Mouse (Mus musculus): ENCODE results near the gene Ccdc155.
"Not testable (repeated sequence)": the region's sequence is repeated elsewhere in the genome, so short reads cannot be mapped to it uniquely, and the experiment has no call there.

Ccdc155 gene

GRCm38 (mm10) chr7:45163735-45164490 lies 40.8 kb downstream of the Ccdc155 start, which contains the start of gene Slc17a7:
Gene Slc17a7 (plus strand): TSS chr7:45163949.
- no peak for DNase-seq (ENCODE audit: low spot score in 2 of 2)

GRCm38 (mm10) chr7:45162996-45163615 lies 41.6 kb downstream of the Ccdc155 start:
- no peak for DNase-seq (ENCODE audit: low spot score in 2 of 2)

- DNase-seq (ENCODE audit: low spot score in 2 of 2) = no peak
Observed at GRCm38 (mm10) chr7:45162551-45162950, 42.1 kb downstream of the Ccdc155 start.

DNA sequence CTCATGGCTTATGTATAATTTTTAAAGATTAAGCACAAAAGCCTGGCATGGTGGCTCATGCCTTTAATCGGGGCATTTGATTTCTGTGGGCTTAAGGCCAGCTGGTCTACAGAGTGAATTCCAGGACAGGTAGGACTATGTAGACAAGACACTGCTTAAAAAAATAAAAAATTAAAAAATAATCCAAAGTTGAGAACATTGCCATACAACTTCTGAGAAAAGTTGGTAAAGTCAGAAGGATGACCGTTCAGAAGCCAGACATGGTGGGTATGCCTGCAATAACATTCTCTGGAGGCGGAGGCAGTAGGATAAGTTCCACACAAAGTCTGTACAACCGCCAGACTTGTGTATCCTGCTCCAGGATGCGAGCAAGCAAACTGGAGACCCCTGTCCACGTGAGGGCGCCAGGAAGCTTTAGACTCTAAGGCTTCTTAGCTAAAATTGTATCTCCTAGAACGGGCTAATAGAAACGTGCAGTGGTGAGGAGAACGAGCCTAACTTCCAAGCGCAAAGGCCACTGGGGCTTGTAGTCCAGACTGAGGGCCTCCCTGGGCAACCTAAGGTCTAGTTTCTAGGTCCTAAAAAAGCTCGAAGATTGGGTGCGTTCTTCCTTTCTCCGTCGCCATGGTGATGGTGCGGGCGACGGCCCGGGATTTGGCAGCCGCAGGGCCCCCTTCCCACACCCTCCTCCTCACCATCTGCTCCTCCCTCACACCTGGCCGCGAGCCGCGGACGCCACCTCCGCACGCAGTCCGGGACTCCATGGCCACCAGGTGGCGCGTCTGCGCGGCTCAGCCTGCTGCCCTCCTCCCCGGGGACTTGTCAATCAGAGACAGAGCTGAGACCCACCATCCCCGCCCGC lies 42.8 kb downstream of the Ccdc155 start:
- peak; percentile 73 to 87 for DNase-seq (ENCODE audit: low spot score in 2 of 2)

DNA sequence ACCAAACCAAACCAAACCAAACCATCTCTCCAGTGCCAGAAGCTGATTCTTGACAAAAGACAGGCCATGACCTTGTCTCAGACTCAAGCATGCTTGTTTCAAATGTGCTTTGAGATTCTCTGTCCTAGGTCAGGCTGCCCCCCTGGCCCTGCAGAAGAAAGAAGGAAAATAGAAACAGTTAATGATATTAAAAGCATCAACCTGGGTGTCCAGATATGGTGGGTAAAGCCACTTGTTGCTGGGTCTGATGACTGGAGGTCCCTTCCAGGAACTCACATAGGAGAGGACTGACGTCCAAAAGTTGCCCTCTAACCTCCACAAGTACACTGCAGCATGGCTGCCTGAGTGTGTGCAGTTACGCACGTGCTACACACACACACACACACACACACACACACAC lies 43.8 kb downstream of the Ccdc155 start:
- no peak for DNase-seq (ENCODE audit: low spot score in 2 of 2)

DNA sequence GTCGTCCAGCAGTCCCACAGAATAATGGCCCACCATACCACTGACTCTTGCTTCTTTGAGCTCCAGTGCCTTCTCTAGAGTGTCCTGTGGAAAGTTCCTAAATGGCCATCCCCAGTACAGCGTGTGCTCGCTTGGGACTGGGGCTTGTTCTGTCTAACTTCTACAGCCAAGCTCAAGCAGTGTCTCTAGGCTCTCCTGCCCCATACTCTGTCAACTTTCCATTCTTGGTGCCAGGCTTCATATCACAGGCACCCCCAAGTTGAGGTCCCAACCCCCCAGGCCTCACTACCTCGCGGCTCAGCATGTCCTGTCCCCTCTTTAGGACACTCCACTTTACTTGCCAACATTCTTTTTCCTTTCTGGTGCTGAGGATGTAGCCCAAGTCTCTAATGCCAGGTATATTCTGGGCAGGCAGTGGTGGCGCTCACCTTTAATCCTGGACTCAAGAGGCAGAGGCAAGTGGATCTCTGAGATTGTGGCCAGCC lies 44.3 kb downstream of the Ccdc155 start:
- DNase-seq (ENCODE audit: low spot score in 2 of 2) = no peak

DNA sequence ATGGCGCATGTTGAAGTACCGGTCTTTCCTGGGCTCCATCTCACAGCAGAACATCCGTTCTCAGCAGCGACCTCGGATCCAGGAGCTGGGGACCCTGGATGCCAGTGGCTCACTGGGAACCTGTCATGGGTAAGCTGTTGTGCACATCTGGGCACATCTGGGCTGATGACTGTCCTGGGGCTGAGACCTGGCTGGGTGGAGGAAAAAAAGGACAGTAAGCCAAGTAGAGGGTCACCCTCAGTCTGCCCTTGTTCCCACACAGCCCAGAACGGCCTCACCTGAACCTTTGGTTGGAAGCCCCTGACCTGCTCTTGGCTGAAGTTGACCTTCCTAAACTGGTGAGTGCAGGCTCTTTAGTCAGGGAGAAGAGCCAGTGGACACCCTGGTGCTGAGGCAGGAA lies 45.7 kb downstream of the Ccdc155 start:
- DNase-seq (ENCODE audit: low spot score in 2 of 2) = no peak

DNA sequence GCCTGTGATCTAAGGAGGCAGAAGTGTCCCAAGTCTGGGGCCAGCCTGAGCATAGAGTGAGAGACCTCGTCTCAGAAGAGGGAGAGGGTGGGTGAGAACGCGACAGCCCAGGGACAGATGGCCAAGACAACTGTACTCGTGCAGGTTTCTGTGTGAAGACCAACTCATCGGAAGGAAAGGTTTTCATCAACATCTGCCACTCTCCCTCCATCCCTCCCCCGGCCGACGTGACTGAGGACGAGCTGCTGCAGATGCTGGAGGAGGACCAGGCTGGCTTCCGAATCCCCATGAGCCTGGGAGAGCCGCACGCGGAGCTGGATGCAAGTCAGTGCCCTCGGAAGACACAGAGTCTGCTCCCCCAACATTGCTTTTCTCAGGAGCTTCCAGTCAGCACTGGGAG lies 47.2 kb downstream of the Ccdc155 start:
- DNase-seq (ENCODE audit: low spot score in 2 of 2) = no peak

GRCm38 (mm10) chr7:45156206-45156605 lies 48.5 kb downstream of the Ccdc155 start:
- no peak for DNase-seq (ENCODE audit: low spot score in 2 of 2)

- no peak for DNase-seq (ENCODE audit: low spot score in 2 of 2)
Observed at GRCm38 (mm10) chr7:45155590-45155989, 49.1 kb downstream of the Ccdc155 start.

GRCm38 (mm10) chr7:45154993-45155514 lies 49.6 kb downstream of the Ccdc155 start:
- peak in 1 of 2 experiments; percentile 52 for DNase-seq (ENCODE audit: low spot score in 2 of 2)

- peak; percentile 93 to 95 for DNase-seq (ENCODE audit: low spot score in 2 of 2)
Observed at GRCm38 (mm10) chr7:45154096-45154992, 50.3 kb downstream of the Ccdc155 start, which contains the start of the genes Pih1d1 and Aldh16a1. Gene Pih1d1 (plus strand): TSS chr7:45154303. Gene Aldh16a1 (minus strand): TSS chr7:45154584.

GRCm38 (mm10) chr7:45153586-45153985 lies 51.1 kb downstream of the Ccdc155 start:
- no peak for DNase-seq (ENCODE audit: low spot score in 2 of 2)

- not testable (repeated sequence) for DNase-seq (ENCODE audit: low spot score in 2 of 2)
Observed at GRCm38 (mm10) chr7:45153052-45153451, 51.6 kb downstream of the Ccdc155 start.

DNA sequence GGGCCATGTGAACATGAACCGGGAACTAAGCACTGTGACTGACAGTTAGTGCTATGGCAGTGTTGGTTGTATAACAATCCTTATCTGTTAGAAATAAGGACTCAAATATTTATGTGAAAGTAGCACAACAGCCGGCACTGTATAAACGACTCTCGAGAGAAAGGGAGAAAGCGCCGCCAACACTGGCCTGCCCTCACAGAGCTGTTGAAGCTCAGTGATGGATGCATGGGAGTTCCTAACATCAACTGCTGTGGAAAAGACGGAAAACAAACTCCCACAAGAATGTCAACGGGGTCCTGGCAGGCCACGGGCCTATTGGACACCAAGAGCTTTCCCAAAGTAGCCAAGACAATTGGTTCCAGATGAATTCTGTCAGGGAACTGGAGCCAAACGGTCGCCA lies 53.4 kb downstream of the Ccdc155 start:
- no peak for DNase-seq (ENCODE audit: low spot score in 2 of 2)

- DNase-seq (ENCODE audit: low spot score in 2 of 2) = no peak
Observed at GRCm38 (mm10) chr7:45150321-45150720, 54.4 kb downstream of the Ccdc155 start.

GRCm38 (mm10) chr7:45149545-45149944 lies 55.1 kb downstream of the Ccdc155 start:
- no peak for DNase-seq (ENCODE audit: low spot score in 2 of 2)

DNA sequence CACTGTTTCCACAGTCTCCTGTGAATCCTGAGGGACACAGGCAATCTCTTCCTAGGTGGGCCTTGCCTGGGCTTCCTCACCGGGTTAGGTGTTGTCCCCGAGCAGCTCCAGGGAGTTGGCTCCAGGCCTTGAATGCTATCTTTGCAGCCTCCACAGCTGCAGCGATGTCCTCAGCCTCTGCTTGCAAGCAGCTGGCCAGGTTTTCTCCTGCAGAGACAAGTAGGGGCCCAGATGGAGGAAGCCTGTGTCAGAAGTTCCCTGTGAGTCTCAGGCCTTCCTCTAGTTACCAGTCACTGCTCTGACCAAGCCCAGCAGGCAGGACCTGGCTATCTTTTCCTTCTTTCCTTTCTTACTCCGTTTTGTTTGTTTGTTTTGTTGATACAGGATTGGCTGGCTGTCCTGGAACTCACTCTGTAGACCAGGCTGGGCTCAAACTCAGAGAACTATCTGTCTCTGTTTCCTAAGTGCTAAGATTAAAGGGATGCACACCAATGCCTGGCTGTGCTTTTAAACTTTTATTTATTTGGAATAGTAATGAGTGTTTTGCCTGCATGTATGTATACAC lies 56.1 kb downstream of the Ccdc155 start:
- no peak for DNase-seq (ENCODE audit: low spot score in 2 of 2)

GRCm38 (mm10) chr7:45147899-45148298 lies 56.8 kb downstream of the Ccdc155 start:
- DNase-seq (ENCODE audit: low spot score in 2 of 2) = no peak

DNA sequence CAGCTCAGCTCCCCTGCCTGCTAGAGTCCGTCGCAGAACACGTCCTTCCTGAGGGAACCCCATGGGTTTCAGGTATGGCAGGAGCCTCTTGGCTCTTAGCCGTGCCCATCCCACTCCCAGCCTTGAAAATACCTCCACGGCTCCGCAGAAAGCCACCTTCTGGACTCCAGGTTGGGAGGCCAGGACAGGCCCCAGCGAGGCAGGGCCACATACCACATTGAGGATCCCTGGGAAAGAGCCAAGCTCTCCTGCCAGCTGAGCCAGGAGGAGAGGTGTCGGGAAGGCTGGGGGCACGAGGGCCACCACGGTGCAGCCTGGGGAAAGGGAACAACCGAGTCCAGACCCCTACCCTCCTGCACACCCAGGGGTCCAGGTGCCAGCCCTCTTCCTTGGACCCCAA lies 57.4 kb downstream of the Ccdc155 start:
- no peak for DNase-seq (ENCODE audit: low spot score in 2 of 2)
